Mouse (Mus musculus): ENCODE results near the gene Olfr1472. TPM values are rescaled to one million over a fixed set of nuclear protein-coding genes. Genes with fewer than 3 reads are reported as not detected.
"Not testable (repeated sequence)": the region's sequence is repeated elsewhere in the genome, so short reads cannot be mapped to it uniquely, and the experiment has no call there.

Gene Olfr1472
- total RNA-seq (2021), result not detected
- long read RNA-seq, experiment 1, result 0 reads
- long read RNA-seq, experiment 2, result 0 reads

DNA sequence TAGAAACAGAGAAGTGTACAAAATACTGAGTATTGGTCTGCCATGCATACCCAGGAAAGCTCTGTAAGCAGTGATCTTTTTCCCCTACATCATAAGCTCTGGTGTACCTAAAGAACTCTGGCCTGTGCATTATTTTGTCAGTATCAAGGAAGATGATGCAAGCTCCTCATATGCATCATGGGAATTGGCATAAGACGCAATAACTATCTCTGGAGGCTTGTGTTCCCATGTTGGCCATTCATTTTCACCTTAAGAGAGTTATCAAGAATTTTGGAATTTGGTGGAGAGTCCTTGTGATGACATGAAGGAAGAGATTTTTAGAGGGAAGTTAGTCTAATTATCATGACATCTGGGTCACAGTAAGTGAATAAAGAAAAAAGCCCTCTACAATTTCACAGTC, at the start of gene Olfr1472:
Gene Olfr1472, minus strand, starts transcription at position 101 of the 400 bp plus-strand sequence.
- no peak for DNase-seq (ENCODE audit: low spot score in 2 of 2)

DNA sequence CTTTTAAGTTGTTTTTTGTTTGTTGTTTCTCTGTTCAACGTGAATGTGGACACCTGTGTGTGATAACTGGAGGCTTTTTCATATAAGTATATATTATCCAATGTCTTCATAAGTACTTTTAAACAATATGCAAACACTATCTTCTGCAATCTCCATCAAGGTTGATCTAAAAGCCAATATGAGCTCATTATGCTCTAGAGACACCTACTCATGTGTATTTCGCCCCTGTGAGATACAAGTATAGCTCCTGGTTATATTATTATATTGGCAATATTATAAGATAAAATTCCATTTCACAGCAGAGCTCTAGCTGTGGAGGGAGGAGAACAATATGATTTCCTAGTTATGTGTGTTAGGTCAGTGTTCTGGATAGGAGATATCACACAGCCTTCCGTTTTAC, 44.4 kb upstream of the Olfr1472 start, which contains the start of gene Olfr1477:
Gene Olfr1477, plus strand, starts transcription at position 301 of the 400 bp plus-strand sequence.
- DNase-seq (ENCODE audit: low spot score in 2 of 2), result no peak

DNA sequence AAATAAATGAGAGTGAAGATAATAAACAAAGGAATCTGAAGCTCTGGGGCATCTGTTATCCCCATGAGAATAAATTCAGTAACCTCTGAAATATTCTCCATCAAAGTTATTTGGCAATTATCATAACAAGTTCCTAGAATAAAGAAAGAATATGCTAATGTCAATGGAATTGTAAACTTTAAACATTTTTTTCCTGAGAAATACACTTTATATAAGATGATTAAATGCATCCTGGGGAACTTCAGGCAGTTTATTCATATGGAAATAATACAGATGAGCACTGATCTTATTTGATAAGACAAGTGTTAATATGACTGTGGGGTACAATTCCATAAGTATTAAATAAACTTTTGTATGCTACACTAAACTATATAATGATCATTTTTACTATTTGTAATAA, 24.2 kb upstream of the Olfr1472 start, which contains the start of gene Olfr1475:
Gene Olfr1475, minus strand, starts transcription at position 101 of the 400 bp plus-strand sequence.
- no peak for DNase-seq (ENCODE audit: low spot score in 2 of 2)

DNA sequence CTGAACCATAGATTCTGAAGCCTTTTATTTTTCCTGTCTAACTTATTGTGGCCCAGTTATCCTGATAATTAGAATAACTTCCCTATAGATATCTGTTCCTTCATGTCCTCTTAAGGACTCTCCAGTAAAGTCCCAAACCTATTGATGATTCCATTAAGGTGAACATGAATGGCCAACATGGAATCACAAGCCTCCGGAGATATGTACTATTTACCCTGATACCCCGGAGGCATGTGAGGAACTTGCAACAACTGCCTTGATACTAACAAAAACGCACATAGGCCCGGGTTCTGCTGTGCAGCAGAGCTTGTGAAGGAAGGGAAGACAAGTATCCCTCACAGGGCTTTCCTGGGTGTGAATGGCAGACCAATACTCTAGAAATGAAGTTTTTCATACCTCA, 13.4 kb upstream of the Olfr1472 start, which contains the start of gene Olfr1474:
Gene Olfr1474, plus strand, starts transcription at position 301 of the 400 bp plus-strand sequence.
- DNase-seq (ENCODE audit: low spot score in 2 of 2), result not testable (repeated sequence)

DNA sequence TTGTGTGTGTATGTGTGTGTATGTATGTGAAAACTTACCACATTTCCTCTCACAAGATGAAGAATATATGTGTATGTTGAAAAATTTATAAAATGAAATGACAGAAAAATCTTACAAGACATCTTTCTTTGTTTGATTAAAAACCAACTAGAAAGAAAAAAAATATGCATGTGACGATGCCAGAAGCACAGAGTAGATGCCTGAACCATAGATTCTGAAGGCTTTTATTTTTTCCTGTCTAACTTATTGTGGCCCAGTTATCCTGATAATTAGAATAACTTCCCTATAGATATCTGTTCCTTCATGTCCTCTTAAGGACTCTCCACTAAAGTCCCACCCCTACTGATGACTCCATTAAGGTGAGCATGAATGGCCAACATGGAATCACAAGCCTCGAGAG, 12.8 kb downstream of the Olfr1472 start, which contains the start of gene Olfr1471:
Gene Olfr1471, plus strand, starts transcription at position 301 of the 400 bp plus-strand sequence.
- DNase-seq (ENCODE audit: low spot score in 2 of 2), result not testable (repeated sequence)

DNA sequence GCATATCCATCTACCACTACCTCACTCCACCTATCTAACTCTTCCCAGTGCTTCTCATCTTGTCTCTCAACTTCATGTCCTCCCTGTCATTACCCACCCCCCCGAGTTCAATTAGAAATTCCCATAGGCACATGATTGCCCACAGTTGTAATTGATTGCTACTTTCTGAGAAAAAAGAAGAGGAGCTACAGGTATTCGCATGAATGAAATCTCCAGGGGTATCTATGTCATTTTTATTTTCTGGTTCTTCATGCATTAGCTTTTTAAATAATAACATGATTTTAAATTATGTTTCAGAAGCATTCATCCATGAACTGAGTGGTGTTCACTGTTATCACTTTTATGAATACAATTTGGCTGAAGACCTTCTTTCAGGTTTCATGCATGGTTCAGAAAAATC, 48.3 kb downstream of the Olfr1472 start, which contains the start of gene Olfr1469:
Gene Olfr1469, plus strand, starts transcription at position 301 of the 400 bp plus-strand sequence.
- no peak for DNase-seq (ENCODE audit: low spot score in 2 of 2)

Other genes with a start within 250 kb of the Olfr1472 start
- not detected for gene Olfr1463, start 224.8 kb downstream of the Olfr1472 start, total RNA-seq (2021)
- not detected for gene Olfr1465, start 140.5 kb downstream of the Olfr1472 start, total RNA-seq (2021)
- not detected for gene Olfr1466, start 117.2 kb downstream of the Olfr1472 start, total RNA-seq (2021)
- gene Olfr1467, start 93.8 kb downstream of the Olfr1472 start, total RNA-seq (2021), result not detected
- gene Olfr1469, start 48.2 kb downstream of the Olfr1472 start, total RNA-seq (2021), result not detected
- gene Olfr1471, start 12.7 kb downstream of the Olfr1472 start, total RNA-seq (2021), result not detected
- not detected for gene Olfr1474, start 13.5 kb upstream of the Olfr1472 start, total RNA-seq (2021)
- not detected for gene Olfr1475, start 24.1 kb upstream of the Olfr1472 start, total RNA-seq (2021)
- gene Olfr1477, start 44.5 kb upstream of the Olfr1472 start, total RNA-seq (2021), result not detected
- not detected for gene Olfr1480, start 71.8 kb upstream of the Olfr1472 start, total RNA-seq (2021)
- gene Olfr1484, start 127.4 kb upstream of the Olfr1472 start, total RNA-seq (2021), result not detected
- not detected for gene Olfr1487, start 161.3 kb upstream of the Olfr1472 start, total RNA-seq (2021)
- gene Olfr1489, start 175.5 kb upstream of the Olfr1472 start, total RNA-seq (2021), result not detected
- not detected for gene Olfr1490, start 195.0 kb upstream of the Olfr1472 start, total RNA-seq (2021)
- not detected for gene Olfr1491, start 241.2 kb upstream of the Olfr1472 start, total RNA-seq (2021)

Data from gastrocnemius, postnatal 4 days (tissue).